Mouse (Mus musculus): Measurements from ENCODE around the gene Thap3. TPM values are rescaled to one million over a fixed set of nuclear protein-coding genes. Genes with fewer than 3 reads are reported as not detected.

The Thap3 gene
- polyA plus RNA-seq, 1 experiment = not detected

GRCm38 (mm10) chr4:151994228-151995171, 5.7 kb upstream of the Thap3 start:
- TF ChIP-seq POLR2A (IDR thresholded peaks at IDR 0.05; ENCODE audit: insufficient read depth, low read depth, low read length) (no peak), CTCF (IDR thresholded peaks at IDR 0.05; ENCODE audit: insufficient read depth, low read depth, low read length) (no peak)
- Histone ChIP-seq H3K27ac (ENCODE audit: insufficient read depth, low read depth, low read length) (no peak overlapping the region), H3K4me1 (ENCODE audit: control insufficient read depth, insufficient read depth, low read length) (peaks cover 4% of the 10 kb centered on the region), H3K4me3 (ENCODE audit: insufficient read depth, low read depth, low read length) (peak overlapping the region; percentile 76)
- 3% methylated on average over 61 of the region's 61 CpGs for WGBS

GRCm38 (mm10) chr4:151993035-151993434, 4.2 kb upstream of the Thap3 start:
- TF ChIP-seq POLR2A (IDR thresholded peaks at IDR 0.05; ENCODE audit: insufficient read depth, low read depth, low read length) = no peak
- no peak for TF ChIP-seq CTCF (IDR thresholded peaks at IDR 0.05; ENCODE audit: insufficient read depth, low read depth, low read length)
- WGBS = 76% methylated on average over 6 of the region's 6 CpGs
- H3K4me1 ChIP-seq (ENCODE audit: control insufficient read depth, insufficient read depth, low read length) = peaks cover 8% of the 10 kb centered on the region
- H3K27ac ChIP-seq (ENCODE audit: insufficient read depth, low read depth, low read length) = no peak overlapping the region
- H3K4me3 ChIP-seq (ENCODE audit: insufficient read depth, low read depth, low read length) = no peak overlapping the region

GRCm38 (mm10) chr4:151992091-151992490, 3.3 kb upstream of the Thap3 start:
- Histone ChIP-seq H3K4me3 (ENCODE audit: insufficient read depth, low read depth, low read length) (no peak overlapping the region), H3K27ac (ENCODE audit: insufficient read depth, low read depth, low read length) (no peak overlapping the region), H3K4me1 (ENCODE audit: control insufficient read depth, insufficient read depth, low read length) (peaks cover 14% of the 10 kb centered on the region)
- TF ChIP-seq POLR2A (IDR thresholded peaks at IDR 0.05; ENCODE audit: insufficient read depth, low read depth, low read length) (no peak), CTCF (IDR thresholded peaks at IDR 0.05; ENCODE audit: insufficient read depth, low read depth, low read length) (no peak)
- WGBS = 92% methylated on average over 9 of the region's 9 CpGs

GRCm38 (mm10) chr4:151989110-151989488, 302 bp upstream of the Thap3 start:
- 0 out of 2 replicates have a peak overlapping the region, but pooled peaks have one; percentile 85 for H3K4me3 ChIP-seq (ENCODE audit: insufficient read depth, low read depth, low read length)
- TF ChIP-seq POLR2A (IDR thresholded peaks at IDR 0.05; ENCODE audit: insufficient read depth, low read depth, low read length) = no peak
- TF ChIP-seq CTCF (IDR thresholded peaks at IDR 0.05; ENCODE audit: insufficient read depth, low read depth, low read length) = no peak
- H3K4me1 ChIP-seq (ENCODE audit: control insufficient read depth, insufficient read depth, low read length) = peaks cover 22% of the 10 kb centered on the region
- 35% methylated on average over 6 of the region's 6 CpGs for WGBS
- no peak overlapping the region for H3K27ac ChIP-seq (ENCODE audit: insufficient read depth, low read depth, low read length)

- Histone ChIP-seq H3K4me1 (ENCODE audit: control insufficient read depth, insufficient read depth, low read length) (peaks cover 22% of the 10 kb centered on the region), H3K4me3 (ENCODE audit: insufficient read depth, low read depth, low read length) (peak overlapping the region; percentile 85), H3K27ac (ENCODE audit: insufficient read depth, low read depth, low read length) (peak overlapping the region; percentile 74; the same call in 1 of the 2 replicates)
- TF ChIP-seq CTCF (IDR thresholded peaks at IDR 0.05; ENCODE audit: insufficient read depth, low read depth, low read length) (no peak), POLR2A (IDR thresholded peaks at IDR 0.05; ENCODE audit: insufficient read depth, low read depth, low read length) (no peak)
- WGBS = 8% methylated on average over 10 of the region's 10 CpGs
Measured at GRCm38 (mm10) chr4:151988014-151988341, 819 bp downstream of the Thap3 start.

- no peak overlapping the region for H3K27ac ChIP-seq (ENCODE audit: insufficient read depth, low read depth, low read length)
- no peak for TF ChIP-seq POLR2A (IDR thresholded peaks at IDR 0.05; ENCODE audit: insufficient read depth, low read depth, low read length)
- TF ChIP-seq CTCF (IDR thresholded peaks at IDR 0.05; ENCODE audit: insufficient read depth, low read depth, low read length) = no peak
- no peak overlapping the region for H3K4me3 ChIP-seq (ENCODE audit: insufficient read depth, low read depth, low read length)
- H3K4me1 ChIP-seq (ENCODE audit: control insufficient read depth, insufficient read depth, low read length) = peaks cover 23% of the 10 kb centered on the region
- 72% methylated on average over 8 of the region's 8 CpGs for WGBS
Measured at GRCm38 (mm10) chr4:151986650-151987049, 2.1 kb downstream of the Thap3 start.

GRCm38 (mm10) chr4:151985886-151986285, 2.9 kb downstream of the Thap3 start:
- 49% methylated on average over 10 of the region's 10 CpGs for WGBS
- H3K4me1 ChIP-seq (ENCODE audit: control insufficient read depth, insufficient read depth, low read length) = peaks cover 25% of the 10 kb centered on the region
- no peak overlapping the region for H3K4me3 ChIP-seq (ENCODE audit: insufficient read depth, low read depth, low read length)
- no peak for TF ChIP-seq POLR2A (IDR thresholded peaks at IDR 0.05; ENCODE audit: insufficient read depth, low read depth, low read length)
- no peak for TF ChIP-seq CTCF (IDR thresholded peaks at IDR 0.05; ENCODE audit: insufficient read depth, low read depth, low read length)
- no peak overlapping the region for H3K27ac ChIP-seq (ENCODE audit: insufficient read depth, low read depth, low read length)

- TF ChIP-seq POLR2A (IDR thresholded peaks at IDR 0.05; ENCODE audit: insufficient read depth, low read depth, low read length) = no peak
- no peak for TF ChIP-seq CTCF (IDR thresholded peaks at IDR 0.05; ENCODE audit: insufficient read depth, low read depth, low read length)
Measured at GRCm38 (mm10) chr4:151983560-151983959, 5.2 kb downstream of the Thap3 start.

GRCm38 (mm10) chr4:151983043-151983442, 5.8 kb downstream of the Thap3 start:
- H3K4me1 ChIP-seq (ENCODE audit: control insufficient read depth, insufficient read depth, low read length) = peaks cover 24% of the 10 kb centered on the region
- no peak overlapping the region for H3K27ac ChIP-seq (ENCODE audit: insufficient read depth, low read depth, low read length)
- H3K4me3 ChIP-seq (ENCODE audit: insufficient read depth, low read depth, low read length) = no peak overlapping the region
- TF ChIP-seq CTCF (IDR thresholded peaks at IDR 0.05; ENCODE audit: insufficient read depth, low read depth, low read length) (no peak), POLR2A (IDR thresholded peaks at IDR 0.05; ENCODE audit: insufficient read depth, low read depth, low read length) (no peak)
- 72% methylated on average over 17 of the region's 17 CpGs for WGBS

More at GRCm38 (mm10) chr4:151983560-151983959, 5.2 kb downstream of the Thap3 start:
- Histone ChIP-seq H3K27ac (ENCODE audit: insufficient read depth, low read depth, low read length) (no peak overlapping the region), H3K4me1 (ENCODE audit: control insufficient read depth, insufficient read depth, low read length) (peaks cover 25% of the 10 kb centered on the region), H3K4me3 (ENCODE audit: insufficient read depth, low read depth, low read length) (no peak overlapping the region)
- WGBS = 47% methylated on average over 9 of the region's 9 CpGs
